Mouse (Mus musculus): ENCODE results near the gene Ccdc122.

- no peak for TF ChIP-seq CTCF (IDR thresholded peaks at IDR 0.05; ENCODE audit: low read depth, low read length)
- TF ChIP-seq POLR2A (IDR thresholded peaks at IDR 0.05; ENCODE audit: borderline replicate concordance, low read depth, low read length) = no peak
Measured at GRCm38 (mm10) chr14:77033391-77033790, 3.2 kb upstream of the Ccdc122 start.
